Mouse (Mus musculus): Measurements from ENCODE around the gene Unc5a. TPM values are rescaled to one million over a fixed set of nuclear protein-coding genes. Genes with fewer than 3 reads are reported as not detected.

The Unc5a gene
- polyA plus RNA-seq, 1 experiment from 2014 or later = 5.8 TPM

DNA sequence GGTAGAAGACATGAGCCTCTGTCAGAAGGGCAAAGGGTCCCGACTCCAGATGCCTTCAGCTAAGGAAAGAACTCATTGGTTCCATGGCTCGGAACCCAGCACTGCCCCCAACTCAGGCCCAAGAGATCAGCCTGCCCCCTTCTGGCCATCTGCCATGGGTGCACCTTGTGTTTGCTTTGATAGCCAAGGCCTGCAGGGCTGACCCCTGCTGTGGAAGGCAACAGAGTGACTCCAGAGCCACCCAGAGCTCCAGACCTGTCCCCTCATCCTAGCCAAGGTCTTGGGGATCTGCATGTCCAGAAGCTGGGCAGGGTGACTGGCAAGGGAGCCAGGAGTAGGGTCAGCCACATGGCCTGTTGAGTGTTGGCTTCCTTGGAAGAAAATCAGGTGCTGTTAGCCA is 34.4 kb downstream of the Unc5a start:
- Histone ChIP-seq H3K27me3 (peaks cover 82% of the 10 kb centered on the region), H3K4me1 (peaks cover 47% of the 10 kb centered on the region), H3K27ac (no peak overlapping the region), H3K9ac (no peak overlapping the region), H3K36me3 (no peaks in the 10 kb centered on the region), H3K4me3 (no peak overlapping the region), H3K4me2 (replicated peaks) (no peak overlapping the region), H3K9me3 (replicated peaks) (no peaks in the 10 kb centered on the region)
- ATAC-seq (ENCODE audit: low FRiP score) = no peak
- WGBS = 59% methylated on average over 2 of the region's 2 CpGs

DNA sequence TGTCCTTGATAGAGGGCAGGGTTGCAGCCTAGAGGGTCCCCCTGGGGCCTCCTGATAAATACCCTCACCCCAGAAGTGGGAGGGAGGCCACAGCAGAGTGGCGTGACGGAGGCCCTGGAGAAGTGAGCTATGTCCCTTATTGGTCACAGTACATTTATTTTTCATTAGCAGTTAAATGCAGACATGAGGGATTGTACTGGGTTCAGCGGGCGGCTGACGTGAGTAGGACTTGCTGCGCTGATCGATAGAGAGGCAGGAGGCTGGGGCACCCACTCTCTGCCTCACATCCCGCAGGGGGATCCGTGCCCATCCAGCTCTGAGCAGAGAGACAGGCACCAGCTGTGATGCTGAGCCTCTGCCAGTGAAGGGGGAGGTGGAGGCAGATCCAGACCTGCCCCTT is 38.2 kb downstream of the Unc5a start:
- peak; percentile 64 for ATAC-seq (ENCODE audit: low FRiP score)
- H3K9ac ChIP-seq = no peak overlapping the region

DNA sequence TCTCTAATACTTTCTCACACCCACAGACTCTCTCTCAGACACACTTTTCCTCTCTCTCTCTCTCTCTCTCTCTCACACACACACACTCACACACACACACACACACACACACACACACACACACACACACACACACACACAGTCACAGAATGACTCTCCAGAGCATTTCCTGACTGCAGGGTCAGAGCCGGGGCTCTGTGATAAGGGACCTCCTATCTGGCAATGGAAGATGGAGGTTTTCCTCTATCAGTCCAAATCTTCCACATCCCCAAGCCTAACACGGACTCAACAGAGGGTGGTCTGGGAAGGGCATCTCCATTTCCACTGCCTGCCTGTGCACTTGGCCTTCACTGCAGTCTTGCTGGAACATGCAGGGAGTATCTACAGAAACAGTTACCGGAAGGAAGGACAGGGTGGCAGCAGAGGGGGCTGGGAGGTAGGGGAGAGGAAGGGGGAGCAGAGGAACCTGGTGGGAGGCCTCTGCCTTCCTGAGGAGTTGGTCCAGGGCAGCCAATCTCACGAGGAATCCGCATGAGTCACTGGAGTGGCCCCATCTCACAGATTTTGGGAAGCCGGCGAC is 39.1 kb downstream of the Unc5a start:
- Histone ChIP-seq H3K4me2 (replicated peaks) (no peak overlapping the region), H3K4me1 (peaks cover 46% of the 10 kb centered on the region), H3K9me3 (replicated peaks) (no peaks in the 10 kb centered on the region), H3K36me3 (no peaks in the 10 kb centered on the region), H3K27ac (0 out of 2 replicates have a peak overlapping the region, but pooled peaks have one; percentile 12), H3K4me3 (no peak overlapping the region), H3K9ac (no peak overlapping the region), H3K27me3 (peaks cover 78% of the 10 kb centered on the region)
- 53% methylated on average over 7 of the region's 7 CpGs for WGBS
- no peak for ATAC-seq (ENCODE audit: low FRiP score)

More for the DNA sequence above, 38.2 kb downstream of the Unc5a start:
- Histone ChIP-seq H3K9me3 (replicated peaks) (no peaks in the 10 kb centered on the region), H3K27me3 (peaks cover 84% of the 10 kb centered on the region), H3K4me3 (no peak overlapping the region), H3K4me1 (peaks cover 40% of the 10 kb centered on the region), H3K27ac (no peak overlapping the region), H3K36me3 (no peaks in the 10 kb centered on the region), H3K4me2 (replicated peaks) (no peak overlapping the region)
- 49% methylated on average over 9 of the region's 9 CpGs for WGBS

DNA sequence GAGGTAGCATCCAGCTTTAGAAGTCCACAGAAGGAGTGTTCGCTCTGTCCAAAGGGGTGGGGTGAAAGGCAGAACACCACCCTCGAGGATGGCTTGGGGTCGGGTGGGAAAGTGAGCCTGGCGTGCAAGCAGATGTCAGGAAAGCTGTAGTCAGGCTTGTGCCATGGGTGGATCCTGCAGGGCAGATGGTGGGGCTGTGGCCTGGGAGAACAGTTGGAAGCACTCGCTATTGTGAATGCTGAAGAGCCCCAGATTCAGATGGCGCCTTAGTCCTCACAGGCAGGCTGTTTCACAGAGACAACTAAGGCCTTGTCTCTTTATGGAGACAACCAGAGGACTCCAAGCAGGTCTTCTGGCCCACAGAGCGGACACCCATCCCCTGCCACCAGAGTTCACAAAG is 43.0 kb downstream of the Unc5a start:
- Histone ChIP-seq H3K36me3 (no peaks in the 10 kb centered on the region), H3K27me3 (peaks cover 65% of the 10 kb centered on the region), H3K4me3 (no peak overlapping the region), H3K9ac (no peak overlapping the region), H3K4me1 (peaks cover 60% of the 10 kb centered on the region), H3K9me3 (replicated peaks) (no peaks in the 10 kb centered on the region), H3K27ac (no peak overlapping the region), H3K4me2 (replicated peaks) (no peak overlapping the region)
- 79% methylated on average over 7 of the region's 7 CpGs for WGBS
- no peak for ATAC-seq (ENCODE audit: low FRiP score)

DNA sequence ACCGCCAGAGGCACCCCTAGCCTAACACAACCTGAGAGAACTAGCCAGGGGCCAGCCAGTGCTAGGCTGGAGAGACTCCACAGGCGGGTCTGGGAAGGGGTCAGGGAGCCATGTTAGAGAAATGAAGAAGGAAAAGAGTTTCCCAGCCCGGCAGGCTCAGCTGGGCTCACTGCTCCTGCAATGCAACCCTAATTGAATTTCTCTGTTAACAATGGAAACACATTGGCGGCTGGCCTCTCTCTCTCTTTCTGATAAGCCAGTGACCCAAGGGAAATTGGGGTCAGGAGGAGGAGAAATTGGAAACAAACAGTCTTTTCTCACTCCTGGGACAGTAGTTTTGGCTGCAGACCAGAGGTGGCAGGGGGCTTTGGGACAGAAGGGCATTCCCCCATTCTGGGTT is 45.4 kb downstream of the Unc5a start:
- Histone ChIP-seq H3K27ac (peak overlapping the region; percentile 83), H3K36me3 (no peaks in the 10 kb centered on the region), H3K9me3 (replicated peaks) (no peaks in the 10 kb centered on the region), H3K27me3 (peaks cover 66% of the 10 kb centered on the region), H3K4me1 (peaks cover 48% of the 10 kb centered on the region), H3K9ac (no peak overlapping the region), H3K4me3 (no peak overlapping the region), H3K4me2 (replicated peaks) (no peak overlapping the region)
- ATAC-seq (ENCODE audit: low FRiP score) = peak; percentile 63
- WGBS = 6% methylated on average over 4 of the region's 4 CpGs

DNA sequence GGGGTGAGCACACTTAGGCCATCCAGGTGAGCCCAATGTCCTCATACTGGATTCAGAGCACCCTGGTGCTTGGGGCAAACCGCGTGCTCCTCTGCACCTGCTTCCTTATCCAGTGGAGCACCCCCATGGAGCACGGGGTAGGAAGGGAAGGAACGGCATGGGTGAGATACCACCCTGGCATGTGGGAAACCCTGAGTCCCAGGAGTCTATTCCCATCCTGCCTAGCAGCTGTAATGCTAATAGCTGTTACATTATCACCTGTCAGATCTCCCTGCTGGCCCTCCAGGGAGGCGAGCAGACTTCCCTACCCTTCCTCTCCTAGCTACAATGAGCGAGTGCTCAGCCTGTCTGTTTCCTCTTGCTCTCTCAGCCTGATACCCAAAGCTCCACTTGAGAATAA is 46.0 kb downstream of the Unc5a start:
- 49% methylated on average over 6 of the region's 6 CpGs for WGBS
- no peaks in the 10 kb centered on the region for H3K9me3 ChIP-seq (replicated peaks)
- peak; percentile 27; the same call in 1 of the 2 replicates for ATAC-seq (ENCODE audit: low FRiP score)
- no peaks in the 10 kb centered on the region for H3K36me3 ChIP-seq
- peak overlapping the region; percentile 83 for H3K27ac ChIP-seq
- H3K4me2 ChIP-seq (replicated peaks) = no peak overlapping the region
- peaks cover 67% of the 10 kb centered on the region for H3K27me3 ChIP-seq
- H3K4me1 ChIP-seq = peaks cover 44% of the 10 kb centered on the region
- H3K4me3 ChIP-seq = no peak overlapping the region
- H3K9ac ChIP-seq = no peak overlapping the region

DNA sequence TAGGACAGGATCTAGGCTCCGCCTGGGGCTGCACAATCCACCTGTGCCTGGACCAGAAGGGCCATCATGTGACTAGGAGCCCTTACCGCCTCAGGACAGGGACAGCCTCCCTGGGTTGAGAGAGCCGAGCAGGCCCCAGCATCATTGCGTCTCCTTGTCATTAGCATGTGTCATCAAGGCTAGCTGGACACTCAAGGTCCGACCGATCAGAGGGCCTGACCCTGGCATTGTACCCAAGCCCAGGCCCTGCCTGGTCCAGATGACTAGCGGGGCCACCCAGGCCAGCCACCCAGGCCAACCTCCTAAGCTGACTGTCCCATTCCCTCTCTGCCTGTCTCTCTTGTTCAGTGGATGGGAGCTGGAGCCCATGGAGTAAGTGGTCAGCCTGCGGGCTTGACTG is 48.4 kb downstream of the Unc5a start:
- WGBS = 68% methylated on average over 8 of the region's 8 CpGs
- H3K36me3 ChIP-seq = no peaks in the 10 kb centered on the region
- H3K9me3 ChIP-seq (replicated peaks) = no peaks in the 10 kb centered on the region
- H3K27ac ChIP-seq = no peak overlapping the region
- peaks cover 68% of the 10 kb centered on the region for H3K27me3 ChIP-seq
- H3K9ac ChIP-seq = no peak overlapping the region
- no peak overlapping the region for H3K4me3 ChIP-seq
- H3K4me1 ChIP-seq = peaks cover 44% of the 10 kb centered on the region
- H3K4me2 ChIP-seq (replicated peaks) = no peak overlapping the region
- no peak for ATAC-seq (ENCODE audit: low FRiP score)

DNA sequence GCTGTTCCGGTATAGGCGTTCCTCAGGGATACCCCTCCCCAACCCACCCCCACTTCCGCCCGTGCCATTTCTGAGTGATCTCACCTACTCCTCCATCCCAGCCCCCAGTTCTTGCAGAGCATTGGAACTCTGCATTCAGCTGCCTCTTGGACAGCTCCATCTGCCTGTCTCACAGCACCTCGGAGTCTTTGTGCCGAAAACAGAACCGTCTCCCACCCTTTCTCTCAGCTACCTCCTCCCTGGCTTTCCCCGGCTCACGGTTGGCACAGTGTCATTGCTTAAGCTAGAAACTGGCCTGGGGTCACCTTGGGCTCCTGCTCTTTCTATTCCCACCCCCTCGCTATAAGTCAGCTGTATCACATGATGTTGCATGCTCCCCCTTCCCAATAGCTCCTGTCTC is 51.2 kb downstream of the Unc5a start:
- peaks cover 24% of the 10 kb centered on the region for H3K4me1 ChIP-seq
- no peak overlapping the region for H3K27ac ChIP-seq
- peaks cover 88% of the 10 kb centered on the region for H3K27me3 ChIP-seq
- no peaks in the 10 kb centered on the region for H3K36me3 ChIP-seq
- no peak overlapping the region for H3K4me2 ChIP-seq (replicated peaks)
- no peak for ATAC-seq (ENCODE audit: low FRiP score)
- WGBS = 81% methylated on average over 10 of the region's 10 CpGs
- no peak overlapping the region for H3K4me3 ChIP-seq
- H3K9me3 ChIP-seq (replicated peaks) = no peaks in the 10 kb centered on the region
- H3K9ac ChIP-seq = no peak overlapping the region

DNA sequence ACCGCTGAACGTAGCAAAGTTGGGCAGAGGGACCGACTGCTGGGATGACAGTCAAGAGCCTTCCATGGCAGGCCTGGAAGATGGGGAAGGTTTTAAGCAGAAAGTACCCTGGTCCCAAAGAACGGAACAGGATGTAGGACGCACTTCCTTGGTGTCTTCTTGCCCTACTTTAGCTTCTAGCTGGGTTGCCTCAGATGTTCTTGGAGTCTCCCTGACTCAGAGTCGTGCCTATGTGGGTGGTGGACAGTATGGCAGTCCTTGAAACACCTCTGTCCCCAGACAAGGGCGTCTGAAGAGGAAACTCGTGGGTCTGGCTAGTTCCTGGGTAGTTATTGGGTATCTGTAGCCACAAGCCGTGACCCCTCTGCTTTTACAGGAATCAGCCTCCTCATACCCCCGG is 52.9 kb downstream of the Unc5a start:
- Histone ChIP-seq H3K36me3 (no peaks in the 10 kb centered on the region), H3K9ac (no peak overlapping the region), H3K4me3 (no peak overlapping the region), H3K9me3 (replicated peaks) (no peaks in the 10 kb centered on the region), H3K27me3 (peaks cover 89% of the 10 kb centered on the region), H3K27ac (no peak overlapping the region), H3K4me2 (replicated peaks) (no peak overlapping the region), H3K4me1 (peaks cover 30% of the 10 kb centered on the region)
- WGBS = 79% methylated on average over 10 of the region's 10 CpGs
- no peak for ATAC-seq (ENCODE audit: low FRiP score)

DNA sequence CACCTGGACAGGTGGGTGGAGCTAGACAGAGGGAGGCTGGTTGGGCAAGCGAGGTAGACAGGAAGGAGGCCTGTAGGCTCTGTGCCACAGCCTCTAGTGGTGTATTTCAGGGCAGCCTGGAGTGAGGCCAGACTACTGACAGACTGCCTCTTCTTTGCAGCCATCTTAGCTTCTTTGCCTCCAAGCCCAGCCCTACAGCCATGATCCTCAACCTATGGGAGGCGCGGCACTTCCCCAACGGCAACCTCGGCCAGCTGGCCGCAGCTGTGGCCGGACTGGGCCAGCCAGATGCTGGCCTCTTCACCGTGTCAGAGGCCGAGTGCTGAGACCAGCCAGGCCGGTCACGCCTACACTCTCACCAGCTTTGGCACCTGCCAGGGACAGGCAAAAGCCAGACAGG is 55.4 kb downstream of the Unc5a start:
- Histone ChIP-seq H3K27me3 (peaks cover 78% of the 10 kb centered on the region), H3K4me1 (peaks cover 40% of the 10 kb centered on the region), H3K4me3 (no peak overlapping the region), H3K4me2 (replicated peaks) (no peak overlapping the region), H3K27ac (no peak overlapping the region), H3K9ac (0 out of 2 replicates have a peak overlapping the region, but pooled peaks have one; percentile 32), H3K9me3 (replicated peaks) (no peaks in the 10 kb centered on the region), H3K36me3 (no peaks in the 10 kb centered on the region)
- 75% methylated on average over 11 of the region's 11 CpGs for WGBS
- ATAC-seq (ENCODE audit: low FRiP score) = no peak

DNA sequence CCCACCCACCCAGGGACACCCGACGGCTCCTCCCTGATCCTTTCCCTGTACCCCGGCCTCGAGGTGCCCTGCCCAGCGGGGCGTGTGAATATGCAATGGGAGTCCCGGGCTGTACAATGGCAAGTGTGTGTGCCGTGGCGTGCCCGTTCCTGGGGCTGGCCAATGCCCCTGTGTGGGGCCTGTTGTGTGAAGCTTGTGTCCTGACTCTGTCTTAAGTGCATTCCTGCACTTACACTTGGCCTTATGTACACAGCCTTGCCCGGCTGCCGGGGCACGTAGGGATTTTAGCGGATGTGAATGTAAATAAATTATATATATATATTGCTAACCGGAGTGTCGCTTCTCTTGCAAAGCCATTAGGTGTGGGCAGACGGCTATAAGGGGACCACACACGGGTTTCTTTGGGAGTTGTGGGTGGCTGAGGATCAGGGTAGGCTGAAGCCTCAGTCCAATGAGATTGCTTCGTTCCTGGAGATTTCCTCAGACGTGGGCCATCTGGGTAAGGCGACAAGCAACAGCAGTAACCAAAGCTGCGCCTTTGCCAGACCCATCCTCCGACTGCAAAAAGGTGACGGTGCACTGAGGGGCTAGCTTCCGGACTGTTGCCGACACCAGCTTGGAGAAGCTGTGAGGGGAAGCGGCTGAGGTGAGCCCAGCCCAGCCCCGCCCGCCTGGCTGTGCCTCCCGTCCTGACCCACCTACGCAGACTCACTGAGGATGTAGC is 56.6 kb downstream of the Unc5a start:
- peaks cover 35% of the 10 kb centered on the region for H3K4me1 ChIP-seq
- no peak overlapping the region for H3K4me3 ChIP-seq
- no peaks in the 10 kb centered on the region for H3K9me3 ChIP-seq (replicated peaks)
- H3K36me3 ChIP-seq = no peaks in the 10 kb centered on the region
- peak overlapping the region; percentile 32 for H3K9ac ChIP-seq
- peaks cover 77% of the 10 kb centered on the region for H3K27me3 ChIP-seq
- H3K27ac ChIP-seq = peak overlapping the region; percentile 7; the same call in 1 of the 2 replicates
- H3K4me2 ChIP-seq (replicated peaks) = no peak overlapping the region
- peak; percentile 14; the same call in 1 of the 2 replicates for ATAC-seq (ENCODE audit: low FRiP score)
- 66% methylated on average over 31 of the region's 31 CpGs for whole genome bisulfite sequencing

DNA sequence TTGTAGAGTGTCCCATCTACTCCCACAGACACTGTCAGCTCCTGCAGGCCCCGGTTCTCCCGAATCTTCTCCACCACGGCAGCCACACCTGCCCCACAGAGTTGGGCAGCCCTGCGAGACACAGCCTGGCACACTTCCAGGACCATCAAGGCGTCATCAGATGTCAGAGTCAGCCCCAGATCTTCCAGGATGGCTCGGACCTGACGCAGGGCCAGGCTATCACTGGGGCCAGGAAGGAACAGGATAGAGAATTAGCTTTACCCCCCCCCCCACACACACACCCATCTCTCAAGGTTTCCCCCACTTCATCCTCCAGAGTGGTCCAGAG is 57.2 kb downstream of the Unc5a start:
- H3K36me3 ChIP-seq = no peaks in the 10 kb centered on the region
- H3K9ac ChIP-seq = no peak overlapping the region
- no peaks in the 10 kb centered on the region for H3K9me3 ChIP-seq (replicated peaks)
- ATAC-seq (ENCODE audit: low FRiP score) = no peak
- no peak overlapping the region for H3K4me2 ChIP-seq (replicated peaks)
- H3K27ac ChIP-seq = no peak overlapping the region
- peaks cover 35% of the 10 kb centered on the region for H3K4me1 ChIP-seq
- no peak overlapping the region for H3K4me3 ChIP-seq
- H3K27me3 ChIP-seq = peaks cover 76% of the 10 kb centered on the region
- whole genome bisulfite sequencing = 83% methylated on average over 7 of the region's 7 CpGs

DNA sequence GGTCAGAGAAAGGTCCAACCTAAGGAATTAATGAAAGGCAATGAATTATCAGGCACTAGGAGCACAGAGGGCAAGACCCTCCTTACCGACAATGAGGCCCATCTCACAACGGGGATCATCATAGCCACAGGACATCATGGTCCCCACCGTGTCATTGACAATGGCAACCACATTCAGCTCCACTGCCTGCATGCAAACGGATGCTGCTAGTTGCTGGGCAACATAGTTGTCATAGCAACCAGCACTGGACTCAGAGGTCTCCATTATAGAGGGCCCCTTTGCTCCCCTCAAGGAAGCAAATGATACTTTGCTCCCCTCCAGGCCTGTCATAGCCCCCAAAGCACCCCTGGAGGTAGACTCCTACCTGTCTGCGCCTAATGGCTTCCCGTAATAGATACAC is 59.4 kb downstream of the Unc5a start:
- H3K4me2 ChIP-seq (replicated peaks) = no peak overlapping the region
- peak; percentile 59 for ATAC-seq (ENCODE audit: low FRiP score)

More for the DNA sequence above, 59.4 kb downstream of the Unc5a start:
- H3K9ac ChIP-seq = no peak overlapping the region
- 37% methylated on average over 6 of the region's 6 CpGs for WGBS
- peaks cover 42% of the 10 kb centered on the region for H3K4me1 ChIP-seq
- no peak overlapping the region for H3K4me3 ChIP-seq
- H3K9me3 ChIP-seq (replicated peaks) = no peaks in the 10 kb centered on the region
- H3K27me3 ChIP-seq = peaks cover 64% of the 10 kb centered on the region
- no peaks in the 10 kb centered on the region for H3K36me3 ChIP-seq
- H3K27ac ChIP-seq = no peak overlapping the region
